Mouse (Mus musculus): Measurements from ENCODE around the gene Crxos. TPM values are rescaled to one million over a fixed set of nuclear protein-coding genes. Genes with fewer than 3 reads are reported as not detected.

Gene Crxos
- polyA plus RNA-seq, 1 experiment from 2014 or later: not detected

DNA sequence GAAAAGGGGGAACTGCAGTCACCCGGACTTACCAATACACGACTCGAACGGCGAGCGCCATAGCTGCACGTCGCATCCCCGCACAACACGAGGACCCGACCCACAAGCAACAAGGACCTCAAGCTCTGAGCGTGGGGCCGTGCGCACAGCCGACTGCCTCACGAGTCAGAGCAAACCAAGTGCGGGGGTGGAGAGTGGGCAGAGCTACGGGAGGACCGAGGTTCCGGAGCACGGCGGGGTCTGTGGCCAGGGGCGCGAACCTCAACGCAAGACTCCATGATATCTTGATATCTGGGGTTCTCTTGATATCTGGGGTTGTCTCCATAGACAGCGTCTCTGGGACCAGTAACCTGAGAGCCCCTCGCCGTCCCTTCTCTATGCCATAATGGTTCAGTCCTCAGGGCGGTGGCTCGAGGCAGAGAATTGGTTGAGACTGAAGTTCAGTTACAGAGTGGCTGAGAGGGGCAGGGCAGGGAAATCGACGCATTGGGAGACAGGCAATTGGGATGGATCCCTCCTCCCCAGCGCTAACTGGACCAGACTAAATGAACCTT is 39.9 kb downstream of the Crxos start, which contains the start of gene Selenow:
TSS of gene Selenow (minus strand) at position 183 of the 554 bp plus-strand sequence.
- no peaks in the 10 kb centered on the region for H3K27me3 ChIP-seq
- ATAC-seq (ENCODE audit: low read depth): peak; percentile 96
- under 1% methylated on average over 33 of the region's 33 CpGs for WGBS

DNA sequence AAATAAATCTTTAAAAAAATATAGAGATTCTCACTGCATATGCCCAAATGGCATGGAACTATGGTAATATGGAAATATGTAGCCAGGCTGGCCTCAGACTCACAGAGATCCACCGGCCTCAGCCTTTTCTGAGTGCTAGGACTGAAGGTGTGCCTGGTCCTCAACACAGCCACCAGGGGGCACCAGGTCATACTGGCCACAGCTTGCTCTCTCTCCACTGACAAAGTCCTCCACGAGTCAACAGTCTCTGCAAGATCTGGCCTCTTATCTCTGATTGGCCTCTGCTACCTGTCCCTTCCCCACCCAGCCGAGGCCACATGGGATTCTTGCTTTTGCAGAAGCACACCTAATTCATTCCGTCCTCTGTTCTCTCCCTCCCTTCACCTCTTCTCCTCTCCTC is 47.5 kb downstream of the Crxos start:
- Histone ChIP-seq H3K9me3 (no peaks in the 10 kb centered on the region), H3K4me3 (no peak overlapping the region), H3K4me1 (replicated peaks) (no peaks in the 10 kb centered on the region), H3K36me3 (peaks cover 4% of the 10 kb centered on the region), H3K27me3 (no peaks in the 10 kb centered on the region), H3K9ac (no peak overlapping the region), H3K27ac (replicated peaks) (no peak overlapping the region), H3K4me2 (no peak overlapping the region)
- ATAC-seq (ENCODE audit: low read depth): no peak
- 39% methylated on average over 4 of the region's 4 CpGs for WGBS

More for the DNA sequence above, 39.9 kb downstream of the Crxos start, which contains the start of gene Selenow:
- H3K4me2 ChIP-seq: peak within 1 kb of the TSS; percentile 77
- no peaks in the 10 kb centered on the region for H3K9me3 ChIP-seq
- H3K9ac ChIP-seq: peak within 1 kb of the TSS; percentile 90
- peaks cover 28% of the 10 kb centered on the region for H3K4me1 ChIP-seq (replicated peaks)
- peak within 1 kb of the TSS; percentile 82 for H3K4me3 ChIP-seq
- H3K36me3 ChIP-seq: peaks cover 27% of the 10 kb centered on the region
- peak within 1 kb of the TSS; percentile 87 for H3K27ac ChIP-seq (replicated peaks)

DNA sequence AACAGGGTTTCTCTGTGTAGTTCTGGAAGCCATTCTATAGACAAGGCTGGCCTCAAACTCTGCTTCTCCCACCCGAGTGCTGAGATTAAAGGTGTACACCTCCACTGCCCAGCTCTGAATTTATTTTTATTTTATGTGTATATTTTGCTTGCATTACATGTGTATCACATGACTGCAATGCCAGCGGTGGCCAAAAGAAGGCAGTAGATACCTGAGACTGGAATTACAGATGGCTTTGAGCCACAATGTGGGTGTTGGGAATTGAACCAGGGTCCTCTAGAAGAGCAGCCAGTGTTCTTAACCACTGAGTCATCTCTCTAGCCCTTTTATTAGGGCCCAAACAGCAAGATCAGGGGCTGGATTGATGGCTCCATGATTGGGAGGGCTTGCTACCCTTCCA is 48.1 kb downstream of the Crxos start:
- WGBS: 62% methylated on average over 2 of the region's 2 CpGs
- no peak for ATAC-seq (ENCODE audit: low read depth)
- no peaks in the 10 kb centered on the region for H3K4me1 ChIP-seq (replicated peaks)
- no peaks in the 10 kb centered on the region for H3K27me3 ChIP-seq
- H3K9ac ChIP-seq: no peak overlapping the region
- no peak overlapping the region for H3K4me3 ChIP-seq
- H3K36me3 ChIP-seq: peaks cover 10% of the 10 kb centered on the region
- no peak overlapping the region for H3K27ac ChIP-seq (replicated peaks)
- no peak overlapping the region for H3K4me2 ChIP-seq
- no peaks in the 10 kb centered on the region for H3K9me3 ChIP-seq

DNA sequence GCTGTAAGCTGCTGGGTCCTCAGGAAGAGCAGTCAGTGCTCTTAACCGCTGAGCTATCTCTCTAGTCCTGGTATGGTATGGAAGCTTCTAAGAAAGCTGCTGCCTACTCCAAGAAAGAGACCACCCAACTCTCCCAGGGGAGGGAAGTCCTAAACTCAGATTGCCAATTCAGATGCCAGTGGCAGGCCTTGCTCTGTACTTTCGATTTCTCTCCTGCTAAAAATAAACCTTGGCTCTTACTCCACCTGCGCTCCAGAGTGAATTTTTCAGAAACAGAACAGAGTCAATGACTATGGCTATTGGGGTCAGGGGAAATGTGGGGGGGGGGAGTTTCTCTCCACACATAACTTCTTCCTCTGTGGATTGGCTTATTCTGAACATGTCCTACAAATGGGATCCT is 49.2 kb downstream of the Crxos start:
- WGBS: 87% methylated on average over 3 of the region's 3 CpGs
- no peaks in the 10 kb centered on the region for H3K27me3 ChIP-seq
- no peaks in the 10 kb centered on the region for H3K9me3 ChIP-seq
- H3K4me2 ChIP-seq: no peak overlapping the region
- no peak overlapping the region for H3K4me3 ChIP-seq
- ATAC-seq (ENCODE audit: low read depth): no peak
- no peak overlapping the region for H3K27ac ChIP-seq (replicated peaks)
- H3K36me3 ChIP-seq: peaks cover 21% of the 10 kb centered on the region
- no peaks in the 10 kb centered on the region for H3K4me1 ChIP-seq (replicated peaks)
- no peak overlapping the region for H3K9ac ChIP-seq

DNA sequence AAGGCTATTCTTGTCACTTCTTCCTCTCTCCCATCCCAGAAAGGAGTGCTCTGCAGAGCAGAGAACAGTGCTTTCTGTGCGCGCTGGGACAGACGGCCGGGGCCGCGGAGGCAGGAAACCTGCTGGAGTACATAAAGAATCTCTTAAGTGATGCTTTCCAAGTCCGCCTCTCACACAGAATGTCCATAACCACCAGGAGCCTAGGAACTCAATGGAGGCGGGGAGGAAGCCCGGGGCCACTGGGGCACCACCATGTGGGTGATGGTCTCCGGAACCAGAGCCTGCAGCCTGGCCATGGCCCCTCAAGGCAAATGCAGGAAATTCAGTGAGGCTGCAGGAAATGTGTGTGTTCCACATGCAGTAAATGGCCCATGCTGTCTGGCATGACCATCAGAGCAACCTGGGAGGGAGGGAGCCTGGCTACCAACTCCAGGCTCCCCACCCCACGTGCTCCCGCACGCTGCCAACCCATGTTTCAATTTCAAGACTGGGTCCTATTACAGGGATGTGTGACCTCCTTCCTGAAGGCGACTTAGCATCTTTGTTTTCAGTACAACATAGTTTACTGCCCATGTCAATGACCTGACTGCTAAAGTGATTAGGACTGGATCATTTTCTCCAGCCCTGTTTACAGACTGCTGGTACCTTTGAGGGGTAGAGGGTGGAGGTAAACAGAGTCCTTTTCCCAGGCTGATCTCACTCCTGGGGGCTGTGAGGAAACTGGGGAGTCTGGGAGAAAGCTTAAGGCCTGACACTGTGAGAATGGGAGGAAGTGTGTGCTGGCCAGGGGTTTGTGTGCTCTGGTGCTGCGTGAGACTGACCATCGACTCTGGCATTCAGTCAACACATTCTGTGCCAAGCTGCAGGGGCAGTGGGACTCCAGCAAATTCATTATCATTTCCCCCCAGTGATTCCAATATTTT is 51.3 kb downstream of the Crxos start:
- H3K9ac ChIP-seq: no peak overlapping the region
- 59% methylated on average over 16 of the region's 16 CpGs for WGBS
- no peaks in the 10 kb centered on the region for H3K9me3 ChIP-seq
- H3K4me1 ChIP-seq (replicated peaks): no peaks in the 10 kb centered on the region
- ATAC-seq (ENCODE audit: low read depth): no peak
- no peak overlapping the region for H3K4me3 ChIP-seq
- H3K36me3 ChIP-seq: peaks cover 42% of the 10 kb centered on the region
- H3K27me3 ChIP-seq: no peaks in the 10 kb centered on the region
- 0 out of 2 replicates have a peak overlapping the region, but pooled peaks have one; percentile 7 for H3K27ac ChIP-seq (replicated peaks)
- no peak overlapping the region for H3K4me2 ChIP-seq

DNA sequence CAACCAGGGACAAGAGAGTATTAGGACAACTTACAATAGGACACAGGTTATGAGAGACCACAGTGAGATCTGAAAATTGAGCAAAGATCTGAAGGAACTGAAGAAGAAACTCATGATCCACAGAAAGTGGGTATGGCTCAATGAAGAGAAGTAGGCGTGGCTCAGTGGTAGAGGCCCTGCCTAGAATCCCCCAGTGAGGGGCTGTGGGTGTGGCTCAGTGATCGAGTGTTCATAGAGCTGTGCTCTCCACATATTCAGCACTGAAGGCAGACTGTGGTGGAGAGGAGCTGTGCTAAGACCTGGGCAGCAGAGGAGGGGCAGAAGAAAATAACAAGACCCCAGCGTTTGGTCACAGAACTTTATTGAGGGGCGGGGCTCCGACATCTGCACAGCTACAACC is 55.1 kb downstream of the Crxos start:
- H3K9ac ChIP-seq: no peak overlapping the region
- 88% methylated on average over 5 of the region's 5 CpGs for WGBS
- no peaks in the 10 kb centered on the region for H3K4me1 ChIP-seq (replicated peaks)
- H3K36me3 ChIP-seq: peaks cover 80% of the 10 kb centered on the region
- H3K9me3 ChIP-seq: no peaks in the 10 kb centered on the region
- ATAC-seq (ENCODE audit: low read depth): no peak
- no peak overlapping the region for H3K4me3 ChIP-seq
- no peak overlapping the region for H3K27ac ChIP-seq (replicated peaks)
- no peaks in the 10 kb centered on the region for H3K27me3 ChIP-seq
- no peak overlapping the region for H3K4me2 ChIP-seq

DNA sequence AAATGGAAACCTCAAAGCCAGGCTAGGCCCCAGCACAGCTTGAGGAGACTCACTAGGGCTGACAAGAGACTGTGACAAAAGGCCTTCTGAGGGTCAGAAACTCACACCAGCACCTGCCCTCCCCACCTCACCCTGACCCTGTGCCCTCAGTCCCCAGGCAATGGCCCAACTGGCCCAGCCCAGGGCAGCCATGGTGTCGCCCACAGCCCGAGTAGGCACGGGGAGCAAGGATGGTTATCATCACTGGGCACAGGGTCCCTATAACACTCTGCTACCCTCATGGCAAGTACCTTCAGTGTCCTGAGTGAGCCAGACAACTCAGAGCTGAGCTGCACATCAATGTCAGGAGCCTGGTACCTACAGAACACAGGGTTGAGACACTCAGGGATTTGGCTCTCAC is 56.2 kb downstream of the Crxos start:
- Histone ChIP-seq H3K4me1 (replicated peaks) (no peaks in the 10 kb centered on the region), H3K27ac (replicated peaks) (no peak overlapping the region), H3K4me3 (no peak overlapping the region), H3K9me3 (no peaks in the 10 kb centered on the region), H3K36me3 (peaks cover 91% of the 10 kb centered on the region), H3K9ac (no peak overlapping the region), H3K27me3 (no peaks in the 10 kb centered on the region), H3K4me2 (no peak overlapping the region)
- ATAC-seq (ENCODE audit: low read depth): no peak
- 96% methylated on average over 3 of the region's 3 CpGs for WGBS

DNA sequence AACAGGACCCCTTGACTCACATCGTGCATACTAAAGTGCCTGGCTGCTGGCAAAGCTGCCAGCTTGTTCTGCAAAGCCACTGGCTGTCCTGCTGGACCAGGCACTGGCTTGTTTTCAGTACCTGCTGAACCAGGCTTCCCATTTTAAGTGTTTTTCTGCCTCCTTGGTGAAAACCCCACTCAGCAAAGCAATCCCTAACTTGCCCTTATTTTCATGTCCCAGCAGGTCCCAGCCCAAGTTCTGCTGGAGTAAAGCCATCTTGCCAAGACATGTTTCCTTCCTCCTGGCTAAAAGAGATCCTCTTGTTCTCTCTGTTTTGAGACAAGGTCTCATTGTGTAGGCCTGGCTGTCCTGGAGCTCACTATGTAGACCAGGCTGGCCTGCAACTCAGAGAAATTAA is 61.9 kb downstream of the Crxos start:
- Histone ChIP-seq H3K9me3 (no peaks in the 10 kb centered on the region), H3K9ac (no peak overlapping the region), H3K27ac (replicated peaks) (no peak overlapping the region), H3K4me2 (peak overlapping the region; percentile 72), H3K36me3 (peaks cover 50% of the 10 kb centered on the region), H3K4me3 (peak overlapping the region; percentile 75), H3K27me3 (no peaks in the 10 kb centered on the region), H3K4me1 (replicated peaks) (peaks cover 22% of the 10 kb centered on the region)
- no peak for ATAC-seq (ENCODE audit: low read depth)
- WGBS: 97% methylated on average over 1 of the region's 1 CpGs

DNA sequence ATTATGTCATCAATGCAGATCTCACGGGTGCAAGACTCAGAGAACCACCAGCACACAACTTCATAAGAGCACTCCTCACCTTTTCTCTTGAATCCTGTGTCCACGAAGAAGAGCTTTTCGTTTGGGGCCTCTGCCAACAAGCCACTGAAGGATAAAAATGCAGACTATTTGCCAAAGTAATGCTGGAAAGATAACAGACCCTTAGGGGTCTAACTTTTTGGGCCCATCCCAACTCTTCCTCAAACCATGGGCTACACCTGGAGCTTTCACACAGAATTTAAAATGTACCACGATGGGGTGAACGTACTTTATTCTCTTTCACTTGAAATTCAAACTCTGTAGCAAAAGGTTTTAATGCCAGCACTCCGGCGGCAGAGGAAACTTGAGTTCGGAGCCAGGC is 62.8 kb downstream of the Crxos start:
- Histone ChIP-seq H3K4me3 (peak overlapping the region; percentile 75), H3K9me3 (no peaks in the 10 kb centered on the region), H3K36me3 (peaks cover 41% of the 10 kb centered on the region), H3K4me2 (peak overlapping the region; percentile 72), H3K27me3 (no peaks in the 10 kb centered on the region), H3K27ac (replicated peaks) (peak overlapping the region; percentile 97), H3K9ac (peak overlapping the region; percentile 80), H3K4me1 (replicated peaks) (peaks cover 22% of the 10 kb centered on the region)
- ATAC-seq (ENCODE audit: low read depth): peak; percentile 1; the same call in 1 of the 2 replicates
- WGBS: 8% methylated on average over 8 of the region's 8 CpGs

DNA sequence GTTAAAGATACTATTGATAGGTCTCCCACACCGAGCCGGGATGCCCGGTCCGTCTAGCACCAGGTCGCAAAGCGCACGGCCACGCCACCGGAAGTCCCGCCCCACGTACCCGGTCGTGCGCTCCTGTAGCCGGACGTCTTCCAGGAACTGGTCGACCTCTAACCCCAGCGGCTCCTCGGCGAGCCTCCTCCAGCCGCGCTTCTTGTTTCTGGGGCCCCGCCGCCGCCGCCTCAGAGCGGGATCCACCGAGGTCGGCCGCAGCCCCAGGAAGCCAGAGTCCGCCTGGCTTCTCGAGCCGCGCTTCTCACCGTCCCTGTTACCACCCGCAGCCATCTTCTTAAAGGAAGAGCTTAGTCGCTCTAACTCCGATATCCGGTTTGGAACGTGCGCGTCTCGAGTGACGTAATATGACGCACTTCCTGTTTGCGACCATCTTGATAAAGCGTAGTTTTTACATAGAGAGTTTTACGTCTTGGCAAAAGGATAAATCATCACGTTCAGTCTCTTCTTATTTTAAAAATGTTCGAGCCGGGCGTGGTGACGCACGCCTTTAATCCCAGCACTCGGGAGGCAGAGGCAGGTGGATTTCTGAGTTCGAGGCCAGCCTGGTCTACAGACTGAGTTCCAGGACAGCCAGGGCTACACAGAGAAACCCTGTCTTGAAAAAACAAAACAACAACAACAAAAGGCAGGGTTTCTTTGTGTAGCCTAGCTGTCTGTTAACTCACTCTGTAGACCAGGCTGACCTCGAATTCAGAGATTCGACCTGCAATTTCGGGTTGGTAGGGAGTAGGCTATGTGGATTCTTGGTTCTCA is 63.5 kb downstream of the Crxos start, which contains the start of gene Nop53:
TSS of gene Nop53 (minus strand) at position 354 of the 816 bp plus-strand sequence.
- H3K4me3 ChIP-seq: peak within 1 kb of the TSS; percentile 75
- peak; percentile 94 for ATAC-seq (ENCODE audit: low read depth)
- peaks cover 22% of the 10 kb centered on the region for H3K4me1 ChIP-seq (replicated peaks)
- peak within 1 kb of the TSS; percentile 97 for H3K27ac ChIP-seq (replicated peaks)
- peak within 1 kb of the TSS; percentile 72 for H3K4me2 ChIP-seq
- peaks cover 34% of the 10 kb centered on the region for H3K36me3 ChIP-seq
- no peaks in the 10 kb centered on the region for H3K9me3 ChIP-seq
- peak within 1 kb of the TSS; percentile 80 for H3K9ac ChIP-seq
- no peaks in the 10 kb centered on the region for H3K27me3 ChIP-seq
- 2% methylated on average over 59 of the region's 59 CpGs for WGBS

DNA sequence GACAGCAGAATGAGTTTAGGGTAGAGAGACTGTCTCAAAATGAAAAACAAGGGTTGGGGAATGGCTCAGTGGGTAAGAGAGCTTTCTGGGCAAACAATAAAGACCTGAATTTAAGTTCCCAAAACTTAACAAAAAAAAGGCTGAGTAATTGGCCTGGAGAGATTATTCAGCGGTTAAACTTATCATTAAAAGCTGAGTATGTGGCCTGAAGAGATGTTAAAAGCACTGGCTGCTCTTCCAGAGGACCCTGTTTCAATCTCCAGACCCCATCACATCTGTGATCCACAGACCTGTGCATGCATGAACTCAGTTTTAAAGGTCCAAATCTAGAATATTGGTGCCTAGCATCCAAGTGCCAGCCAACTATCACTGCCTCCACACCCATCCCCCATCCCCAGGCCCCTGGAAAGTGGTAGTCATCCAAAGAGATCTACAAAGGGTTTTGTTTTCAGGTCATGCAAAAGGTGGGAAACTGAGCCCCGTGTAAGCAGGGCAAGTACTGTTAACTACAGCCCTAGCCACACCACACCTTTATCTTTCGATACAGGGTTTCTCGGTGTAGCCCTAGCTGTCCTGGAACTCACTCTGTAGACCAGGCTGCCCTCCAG is 65.3 kb downstream of the Crxos start:
- ATAC-seq (ENCODE audit: low read depth): no peak
- Histone ChIP-seq H3K9me3 (no peaks in the 10 kb centered on the region), H3K4me3 (0 out of 2 replicates have a peak overlapping the region, but pooled peaks have one; percentile 14), H3K9ac (no peak overlapping the region), H3K27ac (replicated peaks) (no peak overlapping the region), H3K27me3 (no peaks in the 10 kb centered on the region), H3K36me3 (peaks cover 15% of the 10 kb centered on the region), H3K4me2 (peak overlapping the region; percentile 48; the same call in 1 of the 2 replicates), H3K4me1 (replicated peaks) (peaks cover 22% of the 10 kb centered on the region)
- 47% methylated on average over 4 of the region's 4 CpGs for WGBS
